Mouse (Mus musculus): Measurements from ENCODE around the gene Tmigd1.
"Not testable (repeated sequence)": the region's sequence is repeated elsewhere in the genome, so short reads cannot be mapped to it uniquely, and the experiment has no call there.

The Tmigd1 gene

DNA sequence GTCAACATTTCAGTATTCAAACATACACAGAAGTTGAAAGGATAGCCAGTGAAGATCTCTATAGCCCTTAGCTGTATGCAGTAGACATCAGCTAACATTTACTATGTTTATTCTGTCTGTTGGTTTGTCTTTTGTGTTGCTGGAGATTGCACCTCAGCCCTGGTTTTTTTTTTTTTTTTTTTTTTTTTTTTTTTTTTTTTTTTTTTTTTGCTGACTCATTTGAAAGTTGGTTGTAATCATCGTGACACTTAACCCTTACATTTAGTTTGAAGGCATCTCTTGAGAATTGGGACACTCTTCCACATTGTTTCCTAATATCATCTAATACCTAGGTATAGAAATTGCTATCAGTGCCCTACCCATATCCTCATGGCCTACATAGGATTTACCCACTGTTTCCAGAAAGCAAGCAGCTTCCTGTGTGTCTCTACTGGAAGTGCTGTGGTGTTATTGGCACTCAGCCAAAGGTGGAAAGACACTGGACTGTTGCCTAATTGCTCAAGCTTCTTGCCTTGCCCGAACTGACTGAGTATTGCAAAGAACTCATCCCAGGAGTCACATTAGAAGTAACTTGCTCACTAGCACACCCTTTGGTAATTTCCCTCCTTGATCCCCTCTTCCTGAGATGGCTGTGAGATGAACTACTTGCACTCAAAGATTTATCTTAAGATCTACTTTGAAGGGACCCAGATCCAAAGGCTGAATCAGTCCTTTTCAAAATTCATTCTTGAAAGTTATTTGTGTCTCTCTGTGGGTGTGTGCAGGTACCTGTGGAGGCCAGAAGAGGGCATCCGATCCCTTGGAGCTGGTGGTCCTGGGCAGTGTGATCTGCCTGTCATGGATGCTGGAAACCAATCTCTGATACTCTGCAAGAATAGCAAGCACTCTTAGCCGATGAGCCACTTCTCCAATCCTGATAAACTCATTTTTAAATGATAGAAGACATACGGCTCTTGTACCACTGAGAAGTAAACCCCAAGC lies 1.9 kb upstream of the Tmigd1 start:
- peak; percentile 80 for DNase-seq

DNA sequence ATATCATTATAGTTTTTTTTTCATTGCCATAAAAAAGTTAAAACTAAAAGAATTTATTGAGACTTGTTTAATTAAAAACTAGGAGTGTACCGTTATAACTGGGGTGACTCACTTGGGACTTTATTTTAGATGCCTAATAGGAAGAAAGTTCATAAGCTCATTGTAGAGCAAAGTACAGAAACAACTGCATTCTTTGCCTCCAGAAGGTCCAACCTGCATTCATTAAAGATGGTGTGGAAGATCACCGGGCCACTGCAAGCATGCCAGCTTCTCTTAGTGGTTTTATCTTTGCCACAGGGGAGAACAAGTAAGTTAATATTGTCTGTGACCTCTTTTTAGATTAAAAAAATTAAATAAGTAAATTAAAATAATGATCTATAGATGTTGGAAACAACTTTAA lies 2.4 kb downstream of the Tmigd1 start:
- no peak for DNase-seq

DNA sequence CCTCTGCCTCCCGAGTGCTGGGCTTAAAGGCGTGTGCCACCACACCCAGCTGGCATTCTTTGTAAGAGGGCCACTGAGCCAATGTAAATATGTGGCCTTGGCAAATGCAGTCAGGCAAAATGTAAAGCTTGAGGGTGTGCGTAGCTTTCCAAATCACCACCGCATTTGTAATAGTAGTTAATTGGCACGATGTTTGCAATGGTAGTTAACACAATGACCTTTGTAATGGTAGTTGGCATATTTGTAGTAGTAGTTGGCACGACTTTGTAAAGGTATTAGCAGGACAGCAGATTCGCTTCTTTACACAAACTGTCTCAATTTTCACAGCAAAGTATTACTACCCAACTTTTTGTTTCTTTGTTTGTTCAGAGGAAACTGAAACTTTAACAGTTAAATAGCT lies 6.7 kb downstream of the Tmigd1 start:
- no peak for DNase-seq

GRCm38 (mm10) chr11:76911325-76912054 lies 9.5 kb downstream of the Tmigd1 start:
- peak; percentile 39 for DNase-seq

- DNase-seq, result no peak
These were observed 10.1 kb downstream of the Tmigd1 start for GRCm38 (mm10) chr11:76912055-76912395.

DNA sequence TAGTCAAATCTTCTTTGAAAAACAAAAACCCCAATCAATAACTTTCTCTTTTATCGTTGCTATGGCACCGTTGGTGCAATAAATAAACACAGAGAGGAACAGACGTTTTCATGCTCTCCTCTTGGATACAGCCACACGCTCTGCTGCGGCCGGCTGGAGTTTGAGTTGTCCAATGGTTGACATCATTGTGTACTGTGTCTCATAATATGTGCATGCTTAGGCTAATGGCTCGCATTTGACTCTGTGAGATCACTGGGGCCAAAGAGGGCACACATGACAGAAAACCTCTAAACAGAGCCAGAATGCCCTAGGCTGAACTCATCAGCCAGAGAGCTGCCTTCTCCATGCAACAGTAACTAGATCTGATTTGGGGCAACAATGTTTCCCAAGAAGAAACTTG lies 12.4 kb downstream of the Tmigd1 start:
- no peak for DNase-seq

- no peak for DNase-seq
These were observed 14.7 kb downstream of the Tmigd1 start for GRCm38 (mm10) chr11:76916539-76917229.

DNA sequence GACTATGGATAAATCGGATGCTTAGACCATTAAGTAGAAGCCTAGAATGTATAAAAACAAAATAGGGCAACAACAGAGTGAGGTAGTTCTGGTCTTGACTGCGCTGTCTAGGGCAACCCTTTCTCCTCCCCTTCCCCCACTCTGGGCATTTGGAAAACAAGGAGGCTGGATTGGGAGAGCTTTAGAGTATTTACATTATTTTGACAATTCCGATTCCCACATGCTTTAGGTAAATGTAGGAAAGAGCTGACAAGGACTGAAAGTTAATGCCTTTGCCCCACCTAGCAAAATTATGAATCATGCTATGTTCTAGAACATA lies 15.2 kb downstream of the Tmigd1 start:
- DNase-seq, result no peak

DNA sequence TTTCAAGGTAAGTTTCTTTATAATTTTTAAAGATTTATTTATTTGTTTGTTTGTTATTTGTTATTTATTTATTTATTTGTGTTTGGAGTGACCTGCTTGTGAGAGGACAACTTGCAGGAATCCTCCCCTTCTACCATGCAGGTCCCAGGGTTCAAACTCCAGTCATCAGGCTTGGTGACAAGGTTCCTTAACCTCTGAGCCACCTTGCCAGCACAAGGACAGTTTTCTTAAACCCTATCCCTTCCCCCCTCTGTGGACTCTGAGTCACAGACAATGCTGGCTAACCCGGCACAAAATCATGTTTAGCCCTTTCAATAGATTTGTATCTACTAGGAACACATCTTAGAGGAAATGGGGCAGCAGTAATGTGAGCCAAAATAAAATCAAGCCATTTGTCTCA lies 18.6 kb downstream of the Tmigd1 start:
- no peak for DNase-seq

DNA sequence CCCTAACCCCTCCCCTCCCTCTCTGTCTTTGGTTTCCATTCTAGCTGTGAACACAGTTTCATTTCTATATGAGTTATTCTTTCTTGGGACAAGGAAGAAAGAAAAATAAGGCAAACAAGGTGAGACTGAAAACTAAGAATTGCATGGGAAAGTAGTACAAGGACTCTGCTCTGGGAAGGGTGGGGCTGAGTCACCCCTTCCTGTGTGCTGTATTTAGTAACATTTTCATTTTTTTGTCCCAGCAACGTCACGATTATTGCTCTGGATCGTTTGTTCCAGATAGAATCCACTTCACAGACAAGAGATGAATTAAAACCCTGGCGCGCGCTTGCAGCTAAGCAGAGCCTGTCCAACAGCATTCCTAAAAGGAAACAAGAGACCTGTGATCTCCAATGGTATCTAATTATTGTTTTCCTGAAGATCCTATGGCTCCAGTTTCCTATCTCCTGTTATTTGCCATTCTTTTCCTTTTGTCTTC lies 22.8 kb downstream of the Tmigd1 start, which contains the start of gene Blmh:
TSS of gene Blmh (plus strand) at position 51 of the 478 bp plus-strand sequence.
- peak; percentile 56 for DNase-seq

DNA sequence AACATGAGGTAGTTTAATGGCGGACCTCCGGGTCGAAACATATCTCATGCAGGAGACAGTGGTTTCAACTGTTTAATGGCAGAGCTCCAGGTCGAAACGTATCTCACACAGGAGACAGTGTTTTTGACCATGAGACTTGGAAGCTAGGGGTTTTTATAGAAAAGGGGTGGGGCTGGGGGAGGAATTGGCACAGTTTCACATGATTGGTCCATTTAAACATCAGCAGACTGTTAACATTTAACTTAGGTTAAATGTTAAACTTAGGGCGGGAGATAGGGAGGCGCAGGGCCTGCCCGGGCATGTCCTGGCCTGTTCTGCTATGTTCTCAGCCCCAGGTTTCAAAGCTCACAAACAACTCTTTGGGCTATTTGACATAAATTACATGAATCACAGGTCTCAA lies 26.6 kb downstream of the Tmigd1 start:
- not testable (repeated sequence) for DNase-seq

DNA sequence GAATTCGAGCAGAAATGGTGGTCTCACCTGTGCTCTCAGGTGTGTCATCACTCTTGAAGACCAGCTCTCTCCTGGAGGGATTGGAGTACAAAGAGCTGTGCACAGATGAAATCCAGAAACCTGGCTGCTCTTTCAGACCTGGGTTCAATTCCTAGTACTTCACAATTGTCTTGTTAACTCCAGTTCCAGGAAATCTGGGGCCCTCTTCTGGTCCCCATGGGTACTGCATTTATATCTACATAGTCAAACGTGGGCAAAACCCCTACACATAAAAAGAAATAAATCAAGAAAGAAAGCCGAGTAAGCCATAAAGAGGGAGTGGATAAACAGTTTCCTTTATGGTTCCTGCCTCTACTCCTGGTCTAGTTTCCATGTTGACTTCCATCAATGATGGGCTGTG lies 31.2 kb downstream of the Tmigd1 start:
- DNase-seq, result no peak

GRCm38 (mm10) chr11:76936578-76936977 lies 34.6 kb downstream of the Tmigd1 start:
- DNase-seq, result no peak

GRCm38 (mm10) chr11:76944839-76945238 lies 42.9 kb downstream of the Tmigd1 start:
- no peak for DNase-seq

DNA sequence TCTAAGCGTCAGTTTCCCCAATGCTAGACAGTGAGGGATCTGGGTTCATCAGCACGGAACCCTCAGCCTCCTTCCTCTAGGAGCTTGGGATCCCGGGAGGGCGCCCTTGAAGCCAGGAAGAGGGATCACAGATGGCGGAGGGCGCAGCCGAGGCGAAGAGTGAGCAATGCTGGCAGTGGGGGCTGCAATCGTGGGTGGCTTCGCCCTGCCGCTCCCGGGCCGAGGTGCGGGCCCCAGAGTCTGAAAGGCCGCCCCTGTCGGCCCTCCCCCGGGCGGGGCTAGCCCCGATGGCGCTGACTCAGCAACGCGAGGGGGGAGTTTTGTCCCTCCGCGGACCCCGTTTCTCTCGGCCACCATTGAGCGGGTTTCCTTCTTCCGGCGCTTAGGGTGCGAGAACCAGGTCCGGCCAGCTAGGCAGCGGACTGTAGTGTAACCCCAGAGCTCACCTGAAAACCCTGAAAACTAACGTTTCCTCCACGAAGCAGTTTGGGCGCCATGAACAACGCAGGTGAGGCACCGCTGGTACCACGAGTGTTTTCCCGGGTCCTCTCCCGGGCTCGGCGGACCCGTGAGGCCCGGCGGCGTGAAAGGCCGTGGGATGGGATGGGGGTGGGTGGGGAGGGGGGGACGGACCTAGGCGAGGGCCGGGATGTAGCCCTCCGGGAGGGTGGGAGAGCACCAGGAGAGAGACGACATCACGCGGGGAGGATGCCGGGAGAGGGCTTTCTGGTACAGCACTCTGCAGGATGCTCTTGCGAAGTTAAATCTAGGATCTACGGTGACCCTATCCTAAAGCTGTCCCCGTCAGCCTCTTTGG lies 43.6 kb downstream of the Tmigd1 start:
- DNase-seq, result peak; percentile 94

GRCm38 (mm10) chr11:76946203-76946585 lies 44.2 kb downstream of the Tmigd1 start:
- DNase-seq, result no peak

DNA sequence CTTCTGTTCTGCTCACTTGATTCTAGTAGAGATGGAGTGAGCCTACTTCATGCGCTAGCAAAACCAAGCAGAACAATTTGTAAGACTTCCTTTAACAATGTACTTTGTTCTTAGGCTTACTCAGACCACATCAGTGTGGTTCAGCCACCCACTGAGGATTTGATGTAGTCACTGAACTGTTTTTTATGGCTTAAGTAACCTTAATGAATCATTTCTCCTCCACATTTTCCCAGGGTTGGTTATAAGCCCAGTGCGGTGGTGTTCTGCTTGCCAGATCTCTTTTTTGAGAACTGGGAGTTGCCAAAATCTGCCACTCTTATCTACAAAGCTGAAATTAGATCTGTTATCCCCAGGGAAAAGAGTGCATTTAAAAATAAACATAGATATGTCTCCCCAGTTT lies 51.6 kb downstream of the Tmigd1 start:
- no peak for DNase-seq

- DNase-seq, result no peak
These were observed 63.7 kb downstream of the Tmigd1 start for GRCm38 (mm10) chr11:76965703-76966102.

Data from lung, postnatal 36 days (tissue).